Mouse (Mus musculus) lung, postnatal 0 days (tissue): ENCODE measurements around the gene BC030867. TPM values are rescaled to one million over a fixed set of nuclear protein-coding genes. Genes with fewer than 3 reads are reported as not detected.
A peak's percentile ranks its signal among the peaks of the same experiment; 100 is the strongest.
"Not testable (repeated sequence)": the region's sequence is repeated elsewhere in the genome, so short reads cannot be mapped to it uniquely, and the experiment has no call there.

Experiments used
- ATAC-seq: fragments of 200-750 bp; cut with Nextera tagmentation; 2 replicates; pipeline ENCODE4 v1.8.0; 2017; ENCODE audit warnings: moderate library complexity
- DNase-seq: peaks from one replicate; pipeline ENCODE4 v3.0.0-alpha.2; 2016; ENCODE audit warnings: low spot score
- H3K27ac ChIP-seq: fragments of 300-500 bp; sonication (generic); 2 replicates; pipeline ENCODE4 v1.5.1; 2014; ENCODE audit warnings: antibody characterized with exemption, mild to moderate bottlenecking, low read length, mixed read lengths
- H3K27me3 ChIP-seq: fragments of 300-500 bp; sonication (generic); replicated peaks from 2 replicates; pipeline ENCODE4 v1.6.1; 2014; ENCODE audit warnings: low read length, mixed read lengths; ENCODE audit not compliant: insufficient read depth
- H3K36me3 ChIP-seq: fragments of 300-500 bp; sonication (generic); 2 replicates; pipeline ENCODE4 v1.6.1; 2014; ENCODE audit warnings: low read length, mixed read lengths; ENCODE audit not compliant: insufficient read depth
- H3K4me1 ChIP-seq: fragments of 300-500 bp; sonication (generic); 2 replicates; pipeline ENCODE4 v1.6.1; 2014; ENCODE audit warnings: antibody characterized with exemption, low read depth, low read length, mixed read lengths; ENCODE audit not compliant: insufficient read depth
- H3K4me2 ChIP-seq: fragments of 300-500 bp; sonication (generic); replicated peaks from 2 replicates; pipeline ENCODE4 v1.6.1; 2014; ENCODE audit warnings: low read depth, mild to moderate bottlenecking, low read length, moderate library complexity, mixed read lengths
- H3K4me3 ChIP-seq: fragments of 300-500 bp; sonication (generic); 2 replicates; pipeline ENCODE4 v1.5.1; 2014; ENCODE audit warnings: low read depth, low read length
- H3K9ac ChIP-seq: fragments of 300-500 bp; sonication (generic); replicated peaks from 2 replicates; pipeline ENCODE4 v1.6.1; 2014; ENCODE audit warnings: low read depth, mild to moderate bottlenecking
- H3K9me3 ChIP-seq: fragments of 300-500 bp; sonication (generic); 2 replicates; pipeline ENCODE4 v1.6.1; 2016; ENCODE audit warnings: low read length, mixed read lengths
- CTCF ChIP-seq: IDR thresholded peaks from 2 replicates; pipeline ENCODE4 v1.5.1; 2016; ENCODE audit warnings: antibody characterized with exemption, mild to moderate bottlenecking
- EP300 ChIP-seq: IDR thresholded peaks from 2 replicates; pipeline ENCODE4 v1.6.1; 2016; ENCODE audit warnings: antibody characterized with exemption, mild to moderate bottlenecking, control low read depth
- whole genome bisulfite sequencing: fragments of 180-500 bp; shearing (Covaris S2); extraction: QIAGEN DNeasy Blood & Tissue Kit; methylation state at CpG from one replicate; pipeline ENCODE4 v1.1.7; 2014; 5-methylcytosine and 5-hydroxymethylcytosine counted together
- polyA plus RNA-seq: library from polyadenylated mRNA; unstranded; fragments of >200 nt; fragmentation: Nextera tagmentation; extraction: Ambion mirVana; gene quantifications from 2 replicates; pipeline ENCODE4 v1.2.1, GENCODE M21; 2015

The BC030867 gene
- polyA plus RNA-seq, 1 experiment from 2014 or later = 0.88 TPM

DNA sequence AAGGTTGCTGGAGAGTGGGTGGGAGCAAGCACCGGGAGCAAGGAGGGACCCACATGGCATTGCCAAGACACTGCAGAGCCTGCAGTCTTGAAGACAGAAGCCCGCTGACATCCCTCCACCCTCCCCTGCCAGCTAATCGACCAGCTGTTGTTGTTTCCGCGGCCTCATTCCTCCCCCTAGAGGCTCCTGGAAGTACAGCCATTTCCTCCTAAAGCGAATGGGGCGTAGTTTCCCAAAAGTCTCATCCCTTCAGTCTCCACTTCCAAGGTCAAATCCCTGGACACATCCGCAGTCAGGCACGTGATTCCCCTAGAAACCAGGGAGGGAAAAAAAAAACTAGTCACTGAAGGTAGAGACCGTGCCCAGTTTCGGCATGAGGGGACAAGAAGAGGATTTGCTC lies 18.8 kb downstream of the BC030867 start:
- no peak overlapping the region for H3K9ac ChIP-seq
- 4% methylated on average over 11 of the region's 11 CpGs for WGBS
- H3K4me2 ChIP-seq = no peak overlapping the region
- no peaks in the 10 kb centered on the region for H3K27me3 ChIP-seq
- no peaks in the 10 kb centered on the region for H3K4me1 ChIP-seq
- TF ChIP-seq EP300 = no peak
- TF ChIP-seq CTCF = peak; percentile 82
- ATAC-seq (peak; percentile 80), DNase-seq (peak; percentile 89)
- no peaks in the 10 kb centered on the region for H3K9me3 ChIP-seq
- H3K27ac ChIP-seq = no peak overlapping the region
- no peaks in the 10 kb centered on the region for H3K36me3 ChIP-seq
- H3K4me3 ChIP-seq = no peak overlapping the region

DNA sequence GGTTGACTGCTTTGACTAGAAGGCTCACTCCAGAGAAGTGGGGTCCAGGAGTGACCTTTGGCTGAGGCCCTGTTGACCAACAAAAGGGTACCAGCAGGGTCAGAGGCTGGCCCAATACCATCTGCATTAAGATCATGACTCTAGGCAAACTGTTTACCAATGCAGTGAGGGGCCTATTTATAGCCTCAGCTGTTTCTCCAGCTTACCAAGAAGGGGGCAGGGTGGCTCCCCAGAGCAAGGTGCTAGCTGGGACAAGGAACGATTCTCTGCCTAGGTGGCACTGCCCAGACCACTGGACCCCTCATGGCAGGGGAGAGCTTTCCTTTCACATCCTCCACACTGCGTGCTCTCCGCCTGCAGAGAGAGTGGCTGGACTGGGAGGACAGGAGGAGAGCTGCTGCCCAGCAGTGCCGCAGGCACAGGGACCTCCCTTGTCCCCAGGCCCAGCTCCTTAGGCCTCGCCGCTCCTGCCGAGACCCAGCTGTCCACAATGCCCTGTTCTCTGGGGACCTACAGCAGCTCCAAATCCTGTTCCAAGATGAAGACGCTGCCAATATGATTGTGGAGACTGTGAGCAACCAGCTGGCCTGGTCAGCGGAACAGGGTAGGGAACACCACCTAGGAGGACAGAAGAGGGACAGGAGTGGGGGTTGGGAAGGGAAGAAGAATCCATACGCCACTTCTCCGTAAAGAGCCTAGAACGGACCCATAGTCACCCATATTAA lies 20.0 kb downstream of the BC030867 start, which contains the start of gene Asb16:
Asb16 (plus strand) TSS at position 224 of the 725 bp plus-strand sequence.
- Histone ChIP-seq H3K9me3 (no peaks in the 10 kb centered on the region), H3K9ac (no peak within 1 kb of the TSS), H3K4me3 (no peak within 1 kb of the TSS), H3K27ac (no peak within 1 kb of the TSS), H3K27me3 (no peaks in the 10 kb centered on the region), H3K4me1 (no peaks in the 10 kb centered on the region), H3K4me2 (no peak within 1 kb of the TSS), H3K36me3 (no peaks in the 10 kb centered on the region)
- ATAC-seq (no peak), DNase-seq (no peak)
- TF ChIP-seq CTCF (no peak), EP300 (no peak)
- WGBS = 89% methylated on average over 12 of the region's 12 CpGs

DNA sequence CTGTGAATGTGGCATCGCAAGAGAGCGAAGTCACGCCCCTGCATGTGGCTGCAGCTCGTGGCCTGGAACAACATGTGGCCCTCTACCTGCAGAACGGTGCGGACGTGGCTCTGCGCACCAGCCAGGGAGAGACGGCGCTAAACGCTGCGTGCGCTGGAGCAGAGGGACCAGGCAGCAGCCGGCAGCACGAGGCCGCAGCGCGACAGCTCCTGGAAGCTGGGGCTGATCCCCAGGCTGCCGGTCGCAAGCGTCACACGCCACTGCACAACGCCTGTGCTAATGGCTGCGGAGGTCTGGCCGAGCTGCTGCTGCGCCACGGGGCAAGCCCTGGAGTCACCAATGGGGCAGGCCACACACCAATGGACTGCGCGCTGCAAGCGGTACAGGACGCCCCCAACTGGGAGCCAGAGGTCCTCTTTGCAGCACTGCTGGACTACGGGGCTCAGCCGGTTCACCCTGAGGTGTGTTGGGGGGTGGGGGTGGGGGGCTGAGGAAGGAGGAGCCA lies 27.8 kb downstream of the BC030867 start:
- 0 out of 2 replicates have a peak, but pooled peaks cover 5% of the 10 kb centered on the region for H3K4me1 ChIP-seq
- TF ChIP-seq EP300 (no peak), CTCF (no peak; the same call in 1 of the 2 replicates)
- H3K4me2 ChIP-seq = peak overlapping the region; percentile 59
- no peaks in the 10 kb centered on the region for H3K27me3 ChIP-seq
- no peak overlapping the region for H3K27ac ChIP-seq
- peak overlapping the region; percentile 24 for H3K4me3 ChIP-seq
- no peak overlapping the region for H3K9ac ChIP-seq
- DNase-seq (peak; percentile 34), ATAC-seq (peak; percentile 76)
- 2% methylated on average over 31 of the region's 33 CpGs for WGBS
- no peaks in the 10 kb centered on the region for H3K9me3 ChIP-seq
- no peaks in the 10 kb centered on the region for H3K36me3 ChIP-seq

DNA sequence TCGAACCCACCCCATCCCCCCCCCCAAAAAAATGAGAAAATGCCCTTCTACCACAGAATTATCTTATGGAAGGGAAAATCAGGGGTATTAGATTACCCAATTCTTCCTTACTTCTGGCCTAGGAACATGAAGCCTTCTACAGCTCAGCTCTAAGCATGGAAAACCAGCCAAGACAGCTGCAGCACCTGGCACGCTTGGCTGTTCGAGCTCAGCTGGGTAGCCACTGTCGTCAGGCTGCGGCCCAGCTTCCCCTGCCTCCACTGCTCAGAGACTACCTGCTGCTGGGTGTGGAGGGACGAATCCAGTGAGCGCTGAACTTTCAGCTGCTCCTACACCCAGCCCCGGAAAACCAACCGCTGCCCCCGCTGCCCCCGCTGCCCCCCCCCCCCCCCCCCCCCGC lies 29.1 kb downstream of the BC030867 start:
- H3K9ac ChIP-seq = no peak overlapping the region
- no peak overlapping the region for H3K4me2 ChIP-seq
- 61% methylated on average over 10 of the region's 12 CpGs for WGBS
- no peak overlapping the region for H3K27ac ChIP-seq
- DNase-seq (no peak), ATAC-seq (no peak)
- no peaks in the 10 kb centered on the region for H3K9me3 ChIP-seq
- no peak for TF ChIP-seq CTCF
- no peak for TF ChIP-seq EP300
- no peak overlapping the region for H3K4me3 ChIP-seq
- no peaks in the 10 kb centered on the region for H3K27me3 ChIP-seq
- H3K4me1 ChIP-seq = 0 out of 2 replicates have a peak, but pooled peaks cover 5% of the 10 kb centered on the region
- no peaks in the 10 kb centered on the region for H3K36me3 ChIP-seq

DNA sequence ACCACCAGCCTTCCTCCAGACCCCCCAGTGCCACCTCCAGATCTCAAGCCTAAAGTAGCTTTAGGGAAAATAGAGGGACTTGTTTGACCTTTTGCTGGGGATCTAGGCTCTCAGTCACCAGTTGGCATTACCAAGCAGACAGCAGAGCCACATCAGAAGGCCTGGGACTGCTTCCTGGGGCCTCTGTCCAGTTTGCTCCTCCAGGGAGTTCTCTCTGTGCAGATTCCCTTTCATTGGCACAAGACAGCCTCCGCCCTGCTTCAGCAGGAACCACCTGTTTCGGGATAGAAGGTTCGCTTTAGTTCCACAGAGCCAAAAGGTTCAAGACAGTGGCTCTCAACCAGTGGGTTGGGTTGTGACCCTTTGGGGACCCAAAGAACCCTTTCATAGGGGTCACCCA lies 30.9 kb downstream of the BC030867 start:
- H3K4me3 ChIP-seq = no peak overlapping the region
- no peaks in the 10 kb centered on the region for H3K9me3 ChIP-seq
- no peaks in the 10 kb centered on the region for H3K27me3 ChIP-seq
- H3K4me1 ChIP-seq = 0 out of 2 replicates have a peak, but pooled peaks cover 5% of the 10 kb centered on the region
- H3K9ac ChIP-seq = no peak overlapping the region
- TF ChIP-seq EP300 (no peak), CTCF (no peak)
- no peak for ATAC-seq
- no peaks in the 10 kb centered on the region for H3K36me3 ChIP-seq
- no peak overlapping the region for H3K4me2 ChIP-seq
- WGBS = 96% methylated on average over 3 of the region's 3 CpGs
- DNase-seq = no peak
- H3K27ac ChIP-seq = no peak overlapping the region

DNA sequence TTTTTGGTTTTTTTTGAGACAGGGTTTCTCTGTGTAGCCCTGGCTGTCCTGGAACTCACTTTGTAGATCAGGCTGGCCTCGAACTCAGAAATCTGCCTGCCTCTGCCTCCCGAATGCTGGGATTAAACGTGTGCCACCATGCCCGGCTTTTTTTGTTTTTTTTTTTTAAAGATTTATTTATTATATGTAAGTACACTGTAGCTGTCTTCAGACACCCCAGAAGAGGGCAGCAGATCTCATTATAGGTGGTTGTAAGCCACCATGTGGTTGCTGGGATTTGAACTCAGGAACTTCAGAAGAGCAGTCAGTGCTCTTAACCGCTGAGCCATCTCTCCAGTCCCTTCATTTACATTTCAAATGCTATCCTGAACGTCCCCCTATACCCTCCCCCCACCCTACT lies 31.6 kb downstream of the BC030867 start:
- not testable (repeated sequence) for H3K36me3 ChIP-seq, H3K4me2 ChIP-seq, H3K27me3 ChIP-seq, H3K27ac ChIP-seq, H3K9me3 ChIP-seq, H3K4me3 ChIP-seq, DNase-seq, ATAC-seq, H3K4me1 ChIP-seq, H3K9ac ChIP-seq
- 64% methylated on average over 6 of the region's 6 CpGs for WGBS
